Mouse (Mus musculus): ENCODE measurements at regions not wholly inside any gene's neighbourhood (a gene's known extent, or its start where the extent isn't known, plus 50 kb on each side); places are given as distances from the start of the nearest gene placed in this dataset.

GRCm38 (mm10) chr15:59721420-59721819, 295.0 kb downstream of the 4933412E24Rik start:
- TF ChIP-seq POLR2A (IDR thresholded peaks at IDR 0.05; ENCODE audit: borderline replicate concordance, insufficient read depth, low read length) = no peak
- no peak for TF ChIP-seq CTCF (IDR thresholded peaks at IDR 0.05; ENCODE audit: borderline replicate concordance, insufficient read depth, low read depth, low read length)

All from cerebellum, adult 2 months (tissue).